Mouse (Mus musculus): Measurements from ENCODE around the gene Bmi1. TPM values are rescaled to one million over a fixed set of nuclear protein-coding genes. Genes with fewer than 3 reads are reported as not detected.

Gene Bmi1
- polyA plus RNA-seq, 1 experiment: 8.0 TPM

GRCm38 (mm10) chr2:18693491-18693870 lies 16.7 kb downstream of the Bmi1 start:
- Histone ChIP-seq H3K9me3 (replicated peaks; ENCODE audit: control insufficient read depth, insufficient read depth, low read length, poor library complexity, severe bottlenecking) (peaks cover 8% of the 10 kb centered on the region), H3K36me3 (ENCODE audit: control insufficient read depth, insufficient read depth, low read length, poor library complexity, severe bottlenecking) (no peaks in the 10 kb centered on the region), H3K4me1 (ENCODE audit: control insufficient read depth, insufficient read depth, low read length) (no peaks in the 10 kb centered on the region), H3K4me3 (ENCODE audit: low read depth, low read length) (no peak overlapping the region; the same call in 1 of the 2 replicates), H3K9ac (ENCODE audit: low read depth, poor library complexity, severe bottlenecking) (no peak overlapping the region), H3K27me3 (ENCODE audit: control insufficient read depth, insufficient read depth, low read length, poor library complexity, severe bottlenecking) (peaks cover 39% of the 10 kb centered on the region), H3K27ac (ENCODE audit: insufficient read depth, low read length) (no peak overlapping the region)
- TF ChIP-seq CTCF (IDR thresholded peaks at IDR 0.05; ENCODE audit: low read depth, low read length): no peak

- peak within 1 kb of the TSS; percentile 57; the same call in 1 of the 2 replicates for H3K9ac ChIP-seq (ENCODE audit: low read depth, poor library complexity, severe bottlenecking)
- H3K27me3 ChIP-seq (ENCODE audit: control insufficient read depth, insufficient read depth, low read length, poor library complexity, severe bottlenecking): peaks cover 39% of the 10 kb centered on the region
- peaks cover 8% of the 10 kb centered on the region for H3K9me3 ChIP-seq (replicated peaks; ENCODE audit: control insufficient read depth, insufficient read depth, low read length, poor library complexity, severe bottlenecking)
- H3K27ac ChIP-seq (ENCODE audit: insufficient read depth, low read length): no peak within 1 kb of the TSS
- H3K4me1 ChIP-seq (ENCODE audit: control insufficient read depth, insufficient read depth, low read length): no peaks in the 10 kb centered on the region
- H3K36me3 ChIP-seq (ENCODE audit: control insufficient read depth, insufficient read depth, low read length, poor library complexity, severe bottlenecking): no peaks in the 10 kb centered on the region
- H3K4me3 ChIP-seq (ENCODE audit: low read depth, low read length): peak within 1 kb of the TSS; percentile 71
- TF ChIP-seq CTCF (IDR thresholded peaks at IDR 0.05; ENCODE audit: low read depth, low read length) (no peak), EP300 (IDR thresholded peaks at IDR 0.05; ENCODE audit: insufficient read depth, low read depth, low read length) (no peak), POLR2A (IDR thresholded peaks at IDR 0.05; ENCODE audit: insufficient read depth, low read length) (no peak)
These were observed 17.2 kb downstream of the Bmi1 start, which contains the start of gene Spag6 for GRCm38 (mm10) chr2:18693871-18694610. Spag6 (plus strand) TSS chr2:18694032.

GRCm38 (mm10) chr2:18694611-18694950 lies 17.8 kb downstream of the Bmi1 start:
- H3K27ac ChIP-seq (ENCODE audit: insufficient read depth, low read length): no peak overlapping the region
- H3K4me3 ChIP-seq (ENCODE audit: low read depth, low read length): peak overlapping the region; percentile 71
- H3K9ac ChIP-seq (ENCODE audit: low read depth, poor library complexity, severe bottlenecking): peak overlapping the region; percentile 57; the same call in 1 of the 2 replicates
- no peaks in the 10 kb centered on the region for H3K36me3 ChIP-seq (ENCODE audit: control insufficient read depth, insufficient read depth, low read length, poor library complexity, severe bottlenecking)
- TF ChIP-seq EP300 (IDR thresholded peaks at IDR 0.05; ENCODE audit: insufficient read depth, low read depth, low read length): no peak
- TF ChIP-seq POLR2A (IDR thresholded peaks at IDR 0.05; ENCODE audit: insufficient read depth, low read length): no peak
- TF ChIP-seq CTCF (IDR thresholded peaks at IDR 0.05; ENCODE audit: low read depth, low read length): no peak
- H3K4me1 ChIP-seq (ENCODE audit: control insufficient read depth, insufficient read depth, low read length): no peaks in the 10 kb centered on the region
- H3K9me3 ChIP-seq (replicated peaks; ENCODE audit: control insufficient read depth, insufficient read depth, low read length, poor library complexity, severe bottlenecking): peaks cover 8% of the 10 kb centered on the region
- peaks cover 41% of the 10 kb centered on the region for H3K27me3 ChIP-seq (ENCODE audit: control insufficient read depth, insufficient read depth, low read length, poor library complexity, severe bottlenecking)

- TF ChIP-seq EP300 (IDR thresholded peaks at IDR 0.05; ENCODE audit: insufficient read depth, low read depth, low read length) (no peak), POLR2A (IDR thresholded peaks at IDR 0.05; ENCODE audit: insufficient read depth, low read length) (no peak), CTCF (IDR thresholded peaks at IDR 0.05; ENCODE audit: low read depth, low read length) (no peak)
- peaks cover 35% of the 10 kb centered on the region for H3K27me3 ChIP-seq (ENCODE audit: control insufficient read depth, insufficient read depth, low read length, poor library complexity, severe bottlenecking)
- peaks cover 8% of the 10 kb centered on the region for H3K9me3 ChIP-seq (replicated peaks; ENCODE audit: control insufficient read depth, insufficient read depth, low read length, poor library complexity, severe bottlenecking)
- H3K36me3 ChIP-seq (ENCODE audit: control insufficient read depth, insufficient read depth, low read length, poor library complexity, severe bottlenecking): no peaks in the 10 kb centered on the region
- no peaks in the 10 kb centered on the region for H3K4me1 ChIP-seq (ENCODE audit: control insufficient read depth, insufficient read depth, low read length)
- H3K27ac ChIP-seq (ENCODE audit: insufficient read depth, low read length): no peak overlapping the region
- H3K4me3 ChIP-seq (ENCODE audit: low read depth, low read length): no peak overlapping the region
- H3K9ac ChIP-seq (ENCODE audit: low read depth, poor library complexity, severe bottlenecking): no peak overlapping the region
These were observed 18.3 kb downstream of the Bmi1 start for GRCm38 (mm10) chr2:18695163-18695562.

GRCm38 (mm10) chr2:18695629-18696150 lies 18.9 kb downstream of the Bmi1 start:
- Histone ChIP-seq H3K27me3 (ENCODE audit: control insufficient read depth, insufficient read depth, low read length, poor library complexity, severe bottlenecking) (peaks cover 32% of the 10 kb centered on the region), H3K36me3 (ENCODE audit: control insufficient read depth, insufficient read depth, low read length, poor library complexity, severe bottlenecking) (no peaks in the 10 kb centered on the region), H3K4me1 (ENCODE audit: control insufficient read depth, insufficient read depth, low read length) (no peaks in the 10 kb centered on the region), H3K9ac (ENCODE audit: low read depth, poor library complexity, severe bottlenecking) (no peak overlapping the region), H3K4me3 (ENCODE audit: low read depth, low read length) (no peak overlapping the region), H3K9me3 (replicated peaks; ENCODE audit: control insufficient read depth, insufficient read depth, low read length, poor library complexity, severe bottlenecking) (peaks cover 8% of the 10 kb centered on the region), H3K27ac (ENCODE audit: insufficient read depth, low read length) (no peak overlapping the region)
- TF ChIP-seq EP300 (IDR thresholded peaks at IDR 0.05; ENCODE audit: insufficient read depth, low read depth, low read length): no peak
- TF ChIP-seq POLR2A (IDR thresholded peaks at IDR 0.05; ENCODE audit: insufficient read depth, low read length): no peak
- TF ChIP-seq CTCF (IDR thresholded peaks at IDR 0.05; ENCODE audit: low read depth, low read length): no peak

- peaks cover 31% of the 10 kb centered on the region for H3K27me3 ChIP-seq (ENCODE audit: control insufficient read depth, insufficient read depth, low read length, poor library complexity, severe bottlenecking)
- no peaks in the 10 kb centered on the region for H3K4me1 ChIP-seq (ENCODE audit: control insufficient read depth, insufficient read depth, low read length)
- H3K27ac ChIP-seq (ENCODE audit: insufficient read depth, low read length): no peak overlapping the region
- H3K4me3 ChIP-seq (ENCODE audit: low read depth, low read length): no peak overlapping the region
- TF ChIP-seq POLR2A (IDR thresholded peaks at IDR 0.05; ENCODE audit: insufficient read depth, low read length): no peak
- no peak for TF ChIP-seq CTCF (IDR thresholded peaks at IDR 0.05; ENCODE audit: low read depth, low read length)
- no peak for TF ChIP-seq EP300 (IDR thresholded peaks at IDR 0.05; ENCODE audit: insufficient read depth, low read depth, low read length)
- no peaks in the 10 kb centered on the region for H3K36me3 ChIP-seq (ENCODE audit: control insufficient read depth, insufficient read depth, low read length, poor library complexity, severe bottlenecking)
- H3K9ac ChIP-seq (ENCODE audit: low read depth, poor library complexity, severe bottlenecking): no peak overlapping the region
- H3K9me3 ChIP-seq (replicated peaks; ENCODE audit: control insufficient read depth, insufficient read depth, low read length, poor library complexity, severe bottlenecking): peaks cover 8% of the 10 kb centered on the region
These were observed 20.9 kb downstream of the Bmi1 start for GRCm38 (mm10) chr2:18697591-18698244.
